Mouse (Mus musculus): ENCODE measurements around the gene Mss51. TPM values are rescaled to one million over a fixed set of nuclear protein-coding genes. Genes with fewer than 3 reads are reported as not detected.

The Mss51 gene
- polyA plus RNA-seq, 1 experiment from 2014 or later = 0.25 TPM

Other genes with a start within 250 kb of the Mss51 start
- gene Kcnk16, start 227.7 kb downstream of the Mss51 start, polyA plus RNA-seq (2015; fragmentation: Nextera tagmentation; extraction: Ambion mirVana) = not detected in 2 replicates
- gene Nudt13, start 202.2 kb downstream of the Mss51 start, polyA plus RNA-seq (2015; fragmentation: Nextera tagmentation; extraction: Ambion mirVana) = 15.4 and 15.6 TPM in 2 replicates
- 34.9 and 35.8 TPM in 2 replicates for gene Ecd, start 148.8 kb downstream of the Mss51 start, polyA plus RNA-seq (2015; fragmentation: Nextera tagmentation; extraction: Ambion mirVana)
- gene Fam149b, start 148.7 kb downstream of the Mss51 start, polyA plus RNA-seq (2015; fragmentation: Nextera tagmentation; extraction: Ambion mirVana) = 26.3 TPM in 2 replicates
- 101 and 126 TPM in 2 replicates for gene Dnajc9, start 108.0 kb downstream of the Mss51 start, polyA plus RNA-seq (2015; fragmentation: Nextera tagmentation; extraction: Ambion mirVana)
- gene Mrps16, start 103.3 kb downstream of the Mss51 start, polyA plus RNA-seq (2015; fragmentation: Nextera tagmentation; extraction: Ambion mirVana) = 93.5 and 93.8 TPM in 2 replicates
- 0.45 and 0.61 TPM in 2 replicates for gene Cfap70, start 44.7 kb downstream of the Mss51 start, polyA plus RNA-seq (2015; fragmentation: Nextera tagmentation; extraction: Ambion mirVana)
- gene Anxa7, start 16.8 kb downstream of the Mss51 start, polyA plus RNA-seq (2015; fragmentation: Nextera tagmentation; extraction: Ambion mirVana) = 45.8 and 51.5 TPM in 2 replicates
- gene Ppp3cb, start 49.7 kb upstream of the Mss51 start, polyA plus RNA-seq (2015; fragmentation: Nextera tagmentation; extraction: Ambion mirVana) = 28.4 and 32.0 TPM in 2 replicates
- gene Usp54, start 144.2 kb upstream of the Mss51 start, polyA plus RNA-seq (2015; fragmentation: Nextera tagmentation; extraction: Ambion mirVana) = 3.8 and 4.5 TPM in 2 replicates
- 12.0 and 14.9 TPM in 2 replicates for gene Myoz1, start 159.6 kb upstream of the Mss51 start, polyA plus RNA-seq (2015; fragmentation: Nextera tagmentation; extraction: Ambion mirVana)
- gene Synpo2l, start 171.5 kb upstream of the Mss51 start, polyA plus RNA-seq (2015; fragmentation: Nextera tagmentation; extraction: Ambion mirVana) = 172 and 183 TPM in 2 replicates
- gene Sec24c, start 177.4 kb upstream of the Mss51 start, polyA plus RNA-seq (2015; fragmentation: Nextera tagmentation; extraction: Ambion mirVana) = 73.2 and 76.2 TPM in 2 replicates
- gene Fut11, start 198.1 kb upstream of the Mss51 start, polyA plus RNA-seq (2015; fragmentation: Nextera tagmentation; extraction: Ambion mirVana) = 20.5 and 20.6 TPM in 2 replicates
- 175 and 177 TPM in 2 replicates for gene Chchd1, start 206.1 kb upstream of the Mss51 start, polyA plus RNA-seq (2015; fragmentation: Nextera tagmentation; extraction: Ambion mirVana)
- 22.3 and 24.1 TPM in 2 replicates for gene Zswim8, start 210.7 kb upstream of the Mss51 start, polyA plus RNA-seq (2015; fragmentation: Nextera tagmentation; extraction: Ambion mirVana)
- 16.2 and 17.2 TPM in 2 replicates for gene Ndst2, start 237.7 kb upstream of the Mss51 start, polyA plus RNA-seq (2015; fragmentation: Nextera tagmentation; extraction: Ambion mirVana)

All from heart, embryonic 16.5 days (tissue).